Mouse (Mus musculus) neural tube, embryonic 11.5 days (tissue): ENCODE data around the gene Zfhx3. TPM values are rescaled to one million over a fixed set of nuclear protein-coding genes. Genes with fewer than 3 reads are reported as not detected.

ENCODE experiments used
- ATAC-seq: fragments of 200-750 bp; cut with Nextera tagmentation; 2 replicates; pipeline ENCODE4 v1.8.0; 2017; ENCODE audit warnings: moderate number of reproducible peaks, mild to moderate bottlenecking, moderate TSS enrichment, moderate library complexity; ENCODE audit not compliant: insufficient read depth, low FRiP score, low TSS enrichment
- DNase-seq: peaks from one replicate; pipeline ENCODE4 v3.0.0-alpha.2; 2015; ENCODE audit warnings: low spot score
- H3K27ac ChIP-seq: fragments of 300-500 bp; sonication (generic); 2 replicates; pipeline ENCODE4 v1.5.1; 2014; ENCODE audit warnings: low read depth, mild to moderate bottlenecking, low read length
- H3K27me3 ChIP-seq: fragments of 300-500 bp; sonication (generic); 2 replicates; pipeline ENCODE4 v1.6.1; 2014; ENCODE audit warnings: mild to moderate bottlenecking, low read length, mixed read lengths; ENCODE audit not compliant: control insufficient read depth, insufficient read depth
- H3K36me3 ChIP-seq: fragments of 300-500 bp; sonication (generic); 2 replicates; pipeline ENCODE4 v1.6.1; 2014; ENCODE audit warnings: mild to moderate bottlenecking, low read length, moderate library complexity, mixed read lengths; ENCODE audit not compliant: control insufficient read depth, insufficient read depth
- H3K4me1 ChIP-seq: fragments of 300-500 bp; sonication (generic); 2 replicates; pipeline ENCODE4 v1.6.1; 2014; ENCODE audit warnings: low read length, mixed read lengths; ENCODE audit not compliant: control insufficient read depth, insufficient read depth
- H3K4me2 ChIP-seq: fragments of 300-500 bp; sonication (generic); 2 replicates; pipeline ENCODE4 v1.6.1; 2014; ENCODE audit warnings: low read depth, mild to moderate bottlenecking, moderate library complexity
- H3K4me3 ChIP-seq: fragments of 300-500 bp; sonication (generic); 2 replicates; pipeline ENCODE4 v1.5.1; 2014; ENCODE audit warnings: low read depth, low read length
- H3K9ac ChIP-seq: fragments of 300-500 bp; sonication (generic); 2 replicates; pipeline ENCODE4 v1.6.1; 2014; ENCODE audit warnings: mild to moderate bottlenecking, low read length
- H3K9me3 ChIP-seq: fragments of 300-500 bp; sonication (generic); 2 replicates; pipeline ENCODE4 v1.6.1; 2016; ENCODE audit warnings: low read length; ENCODE audit not compliant: control insufficient read depth
- WGBS: fragments of 180-500 bp; shearing (Covaris S2); extraction: QIAGEN DNeasy Blood & Tissue Kit; methylation state at CpG from one replicate; pipeline ENCODE4 v1.1.7; 2014; 5-methylcytosine and 5-hydroxymethylcytosine counted together
- polyA plus RNA-seq: library from polyadenylated mRNA; unstranded; fragments of >200 nt; fragmentation: Nextera tagmentation; extraction: Ambion mirVana; gene quantifications from 2 replicates; pipeline ENCODE4 v1.2.1, GENCODE M21; 2014

Gene Zfhx3
- polyA plus RNA-seq, 1 experiment from 2014 or later, result 36.2 TPM

- ATAC-seq (no peak), DNase-seq (no peak)
- Histone ChIP-seq H3K4me3 (no peak overlapping the region), H3K4me1 (peaks cover 87% of the 10 kb centered on the region), H3K27me3 (no peaks in the 10 kb centered on the region), H3K36me3 (no peaks in the 10 kb centered on the region), H3K9me3 (no peaks in the 10 kb centered on the region), H3K27ac (no peak overlapping the region; the same call in 1 of the 2 replicates), H3K9ac (no peak overlapping the region), H3K4me2 (peak overlapping the region; percentile 18; the same call in 1 of the 2 replicates)
- 1% methylated on average over 12 of the region's 12 CpGs for WGBS
These were observed 784.2 kb downstream of the Zfhx3 start for GRCm38 (mm10) chr8:108726541-108727241.

GRCm38 (mm10) chr8:108729169-108729568 is 786.7 kb downstream of the Zfhx3 start:
- Histone ChIP-seq H3K4me1 (peaks cover 90% of the 10 kb centered on the region), H3K4me2 (no peak overlapping the region), H3K4me3 (no peak overlapping the region), H3K9ac (no peak overlapping the region), H3K27ac (no peak overlapping the region), H3K36me3 (no peaks in the 10 kb centered on the region), H3K9me3 (no peaks in the 10 kb centered on the region), H3K27me3 (no peaks in the 10 kb centered on the region)
- WGBS, result 0% methylated on average over 2 of the region's 2 CpGs
- ATAC-seq (no peak), DNase-seq (no peak)

GRCm38 (mm10) chr8:108729667-108730329 is 787.4 kb downstream of the Zfhx3 start:
- no peaks in the 10 kb centered on the region for H3K36me3 ChIP-seq
- H3K4me1 ChIP-seq, result peaks cover 87% of the 10 kb centered on the region
- ATAC-seq, result no peak
- no peak overlapping the region for H3K4me3 ChIP-seq
- DNase-seq, result no peak
- H3K27ac ChIP-seq, result no peak overlapping the region
- H3K4me2 ChIP-seq, result peak overlapping the region; percentile 19; the same call in 1 of the 2 replicates
- peak overlapping the region; percentile 7; the same call in 1 of the 2 replicates for H3K9ac ChIP-seq
- no peaks in the 10 kb centered on the region for H3K9me3 ChIP-seq
- no peaks in the 10 kb centered on the region for H3K27me3 ChIP-seq
- WGBS, result 4% methylated on average over 12 of the region's 12 CpGs

- Histone ChIP-seq H3K4me1 (peaks cover 80% of the 10 kb centered on the region), H3K9me3 (no peaks in the 10 kb centered on the region), H3K36me3 (no peaks in the 10 kb centered on the region), H3K4me2 (no peak overlapping the region), H3K27ac (no peak overlapping the region), H3K27me3 (no peaks in the 10 kb centered on the region), H3K4me3 (no peak overlapping the region), H3K9ac (no peak overlapping the region)
- ATAC-seq, result no peak
- DNase-seq, result no peak
- 40% methylated on average over 9 of the region's 9 CpGs for WGBS
These were observed 788.5 kb downstream of the Zfhx3 start for GRCm38 (mm10) chr8:108730907-108731440.

GRCm38 (mm10) chr8:108732500-108732899 is 790.1 kb downstream of the Zfhx3 start:
- Histone ChIP-seq H3K27ac (no peak overlapping the region), H3K4me2 (no peak overlapping the region), H3K9ac (no peak overlapping the region), H3K27me3 (no peaks in the 10 kb centered on the region), H3K4me3 (no peak overlapping the region), H3K4me1 (peaks cover 81% of the 10 kb centered on the region), H3K36me3 (no peaks in the 10 kb centered on the region), H3K9me3 (no peaks in the 10 kb centered on the region)
- DNase-seq (no peak), ATAC-seq (no peak)
- 19% methylated on average over 11 of the region's 11 CpGs for WGBS

GRCm38 (mm10) chr8:108733385-108733784 is 790.9 kb downstream of the Zfhx3 start:
- Histone ChIP-seq H3K27ac (no peak overlapping the region), H3K9me3 (no peaks in the 10 kb centered on the region), H3K4me3 (no peak overlapping the region), H3K36me3 (no peaks in the 10 kb centered on the region), H3K27me3 (no peaks in the 10 kb centered on the region), H3K4me1 (peaks cover 77% of the 10 kb centered on the region), H3K9ac (no peak overlapping the region), H3K4me2 (no peak overlapping the region)
- DNase-seq, result no peak
- WGBS, result 55% methylated on average over 5 of the region's 5 CpGs
- no peak for ATAC-seq

GRCm38 (mm10) chr8:108736442-108736841 is 794.0 kb downstream of the Zfhx3 start:
- Histone ChIP-seq H3K36me3 (no peaks in the 10 kb centered on the region), H3K27me3 (no peaks in the 10 kb centered on the region), H3K9me3 (no peaks in the 10 kb centered on the region), H3K9ac (no peak overlapping the region), H3K4me2 (no peak overlapping the region), H3K4me1 (peaks cover 48% of the 10 kb centered on the region), H3K27ac (0 out of 2 replicates have a peak overlapping the region, but pooled peaks have one; percentile 11), H3K4me3 (no peak overlapping the region)
- DNase-seq, result no peak
- WGBS, result 4% methylated on average over 9 of the region's 9 CpGs
- ATAC-seq, result no peak

- ATAC-seq (no peak), DNase-seq (no peak)
- Histone ChIP-seq H3K4me1 (peaks cover 32% of the 10 kb centered on the region), H3K27me3 (no peaks in the 10 kb centered on the region), H3K36me3 (no peaks in the 10 kb centered on the region), H3K9me3 (no peaks in the 10 kb centered on the region), H3K9ac (no peak overlapping the region), H3K4me3 (no peak overlapping the region), H3K27ac (no peak overlapping the region), H3K4me2 (no peak overlapping the region)
- whole genome bisulfite sequencing, result 92% methylated on average over 10 of the region's 10 CpGs
These were observed 795.7 kb downstream of the Zfhx3 start for GRCm38 (mm10) chr8:108738179-108738578.
